Mouse (Mus musculus): ENCODE results near the gene Sbpl.

DNA sequence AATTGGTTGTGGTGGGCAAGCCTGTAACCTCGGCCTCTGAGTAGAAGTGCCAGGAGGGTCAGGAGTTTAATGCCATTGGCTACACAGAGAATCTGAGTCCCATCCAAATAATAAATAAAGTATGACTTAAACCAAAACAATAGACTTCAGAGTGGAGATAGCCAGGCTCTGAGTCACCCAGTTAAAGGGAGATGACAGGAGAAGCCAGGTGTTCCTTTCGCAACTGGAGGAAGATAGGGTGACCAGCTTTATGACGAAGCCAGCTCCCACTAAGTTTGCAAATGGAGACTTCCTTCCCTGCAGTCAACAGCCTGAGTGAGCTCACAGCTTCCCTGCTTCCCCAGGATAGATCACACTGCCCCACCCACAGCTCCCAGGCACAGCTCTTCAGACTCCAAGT is 24.4 kb upstream of the Sbpl start:
- no peak for TF ChIP-seq CTCF (IDR thresholded peaks at IDR 0.05)
- no peak for TF ChIP-seq POLR2A (IDR thresholded peaks at IDR 0.05; ENCODE audit: insufficient read depth, low read depth, low read length)
